Mouse (Mus musculus) ovary, postnatal 14 days (tissue): ENCODE measurements at regions not wholly inside any gene's neighbourhood (a gene's known extent, or its start where the extent isn't known, plus 50 kb on each side); places are given as distances from the start of the nearest gene placed in this dataset.

Experiments used
- DNase-seq: peaks from one replicate; pipeline ENCODE4 v3.0.0; 2022; ENCODE audit warnings: low spot score

DNA sequence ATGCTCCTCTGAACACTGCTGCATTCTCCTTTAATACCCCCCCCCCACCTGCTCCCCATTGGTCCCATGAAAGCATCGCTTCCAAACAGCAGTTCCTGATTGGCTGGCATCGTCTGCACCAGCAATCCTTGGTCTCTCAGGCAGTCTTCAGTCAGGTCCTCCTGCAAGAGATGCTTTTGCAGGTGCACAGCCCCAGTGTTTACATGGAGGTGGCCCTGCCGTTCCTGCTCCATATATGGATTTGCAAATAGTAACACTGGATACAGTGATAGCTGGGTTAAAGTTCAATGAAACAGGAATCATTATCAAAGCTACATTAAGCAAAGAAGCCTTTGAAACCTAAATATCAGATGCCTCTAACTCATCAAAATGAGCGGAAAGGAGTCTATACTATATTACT is 170.1 kb upstream of the Fat1 start:
- no peak for DNase-seq

GRCm38 (mm10) chr8:44765677-44766076 is 169.6 kb upstream of the Fat1 start:
- DNase-seq, result no peak

DNA sequence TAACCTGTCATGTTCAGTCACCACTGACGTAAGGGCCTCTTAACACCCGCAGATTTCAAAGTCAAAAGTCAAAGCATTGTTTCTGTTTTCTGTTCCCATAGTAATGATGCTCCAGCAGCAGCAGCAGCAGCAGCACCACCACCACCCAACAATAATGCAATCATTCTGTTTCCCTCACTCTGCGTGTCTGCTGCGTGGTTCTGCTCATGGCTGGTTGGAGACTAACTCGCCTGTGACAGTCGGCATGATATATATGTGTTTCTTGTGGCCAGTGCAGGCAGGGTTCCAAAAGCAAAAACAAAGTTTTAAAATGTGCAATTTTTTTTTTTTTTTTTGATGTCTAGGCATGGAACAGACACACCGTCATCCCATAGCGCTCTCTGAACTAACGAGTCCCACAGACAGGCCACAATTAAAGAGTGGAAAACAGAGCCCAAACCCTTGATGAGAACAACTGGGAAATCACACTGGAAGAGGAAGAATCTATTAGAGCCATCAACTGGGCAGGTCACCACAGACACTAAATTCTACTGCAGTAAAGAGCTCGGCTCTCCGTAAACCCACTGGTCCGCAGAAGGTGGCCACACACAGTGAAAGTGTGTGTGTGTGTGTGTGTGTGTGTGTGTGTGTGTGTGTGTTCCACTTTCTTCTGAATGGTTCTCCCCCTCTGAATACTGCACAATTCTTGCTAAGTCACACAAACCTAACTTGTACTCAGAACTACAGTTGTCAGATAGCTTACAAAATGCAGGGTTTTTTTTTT is 169.0 kb upstream of the Fat1 start:
- DNase-seq, result no peak

DNA sequence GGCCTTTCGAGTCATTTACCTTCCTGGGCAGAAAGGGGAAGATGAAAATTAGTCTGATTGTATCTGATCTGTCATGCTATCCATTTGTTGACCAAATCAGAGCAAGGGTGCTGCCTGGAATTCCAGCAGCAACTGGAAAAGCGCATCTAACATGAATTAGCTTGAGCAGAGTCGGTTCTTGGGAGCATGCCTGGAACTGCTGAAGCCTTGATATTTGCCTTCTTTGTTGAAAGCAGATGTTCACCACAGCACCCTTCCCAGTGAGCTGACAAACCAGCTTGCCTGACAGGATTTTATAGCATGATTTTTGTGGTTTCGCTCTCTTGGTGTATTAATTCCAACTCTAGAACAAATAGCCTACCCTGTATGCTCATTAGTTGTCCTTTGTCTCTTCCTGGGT is 168.0 kb upstream of the Fat1 start:
- DNase-seq, result no peak

DNA sequence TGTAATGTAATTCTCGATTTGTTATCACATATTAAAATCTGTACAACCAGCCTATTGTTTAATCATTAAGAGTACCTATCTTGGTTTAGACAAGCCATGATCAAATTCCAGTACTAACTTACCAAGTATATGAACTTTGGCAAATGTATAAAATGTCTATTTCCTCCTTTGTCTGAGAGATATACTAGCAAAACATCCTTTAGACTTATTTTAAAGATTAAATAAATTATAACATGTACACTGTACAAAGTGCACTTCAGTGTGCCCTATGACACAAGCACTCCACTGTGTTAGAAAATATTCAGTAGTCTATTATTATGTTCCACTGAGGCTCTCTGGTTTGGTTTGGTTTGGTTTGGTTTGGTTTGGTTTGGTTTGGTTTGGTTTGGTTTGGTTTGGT is 156.0 kb upstream of the Fat1 start:
- no peak for DNase-seq

DNA sequence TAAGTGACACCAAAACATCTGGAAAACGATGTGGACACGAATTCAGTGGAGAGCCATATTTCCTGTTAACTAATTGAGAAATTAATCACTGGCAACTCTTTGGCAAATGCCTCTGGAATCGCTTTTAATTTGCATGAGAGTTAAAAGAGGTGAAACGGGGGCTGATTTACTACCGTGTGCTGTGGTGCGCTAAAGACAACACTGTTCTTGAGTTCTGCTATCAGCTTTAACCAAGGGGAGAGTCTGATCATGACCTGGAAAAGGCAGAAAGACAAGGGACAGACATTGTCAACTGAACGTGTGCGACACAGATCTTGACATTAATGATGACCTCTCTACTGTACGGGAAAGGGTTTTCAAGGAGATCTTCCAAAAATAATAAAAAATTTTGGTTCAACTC is 152.8 kb upstream of the Fat1 start:
- no peak for DNase-seq

- no peak for DNase-seq
These were observed 150.1 kb upstream of the Fat1 start for GRCm38 (mm10) chr8:44785161-44785560.

- DNase-seq, result no peak
These were observed 148.5 kb upstream of the Fat1 start for GRCm38 (mm10) chr8:44786740-44787139.

- no peak for DNase-seq
These were observed 147.0 kb upstream of the Fat1 start for GRCm38 (mm10) chr8:44788290-44788689.

DNA sequence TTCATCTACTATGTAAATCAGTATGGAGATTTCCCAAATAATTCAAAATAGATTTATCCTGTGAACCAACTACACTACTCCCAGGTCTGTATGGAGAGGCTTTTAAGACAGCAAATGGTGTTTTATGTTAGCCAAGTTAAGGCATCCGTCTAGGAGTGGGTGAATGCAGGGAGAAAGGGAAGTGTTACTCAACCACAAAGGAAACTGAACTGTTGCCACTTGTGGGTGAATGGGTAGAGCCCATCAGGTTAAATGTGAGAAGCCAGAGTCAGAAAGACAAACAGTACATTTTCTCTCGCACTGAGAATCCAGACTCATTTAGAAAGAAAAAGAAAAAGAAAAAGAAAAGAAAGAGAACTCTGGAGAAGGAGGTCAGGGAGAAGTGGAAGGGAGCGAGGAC is 135.7 kb upstream of the Fat1 start:
- no peak for DNase-seq

GRCm38 (mm10) chr8:44800827-44801273 is 134.4 kb upstream of the Fat1 start:
- DNase-seq, result peak; percentile 0

GRCm38 (mm10) chr8:44801604-44802206 is 133.5 kb upstream of the Fat1 start:
- no peak for DNase-seq

DNA sequence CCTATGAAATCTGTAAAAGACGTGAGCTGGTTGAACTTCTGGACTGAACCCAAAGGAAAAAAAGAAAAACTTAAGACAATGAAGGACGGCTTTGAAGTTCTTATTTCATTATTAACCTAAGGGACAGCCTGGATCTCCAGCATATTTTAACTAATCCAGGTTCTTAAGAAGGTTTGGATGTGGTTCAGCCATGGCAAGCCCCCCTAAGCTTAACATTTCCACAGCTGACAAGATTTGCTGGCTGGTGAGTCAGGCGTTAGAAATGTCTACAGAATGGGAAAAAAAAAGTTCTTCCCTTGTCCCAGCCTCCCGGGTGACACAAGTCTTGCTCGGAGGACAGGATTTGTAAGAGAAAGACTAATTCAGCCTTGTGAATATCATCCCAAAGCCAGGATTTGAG is 132.9 kb upstream of the Fat1 start:
- DNase-seq, result no peak

GRCm38 (mm10) chr8:44804414-44805178 is 130.7 kb upstream of the Fat1 start:
- DNase-seq, result no peak

- no peak for DNase-seq
These were observed 129.9 kb upstream of the Fat1 start for GRCm38 (mm10) chr8:44805179-44805815.

DNA sequence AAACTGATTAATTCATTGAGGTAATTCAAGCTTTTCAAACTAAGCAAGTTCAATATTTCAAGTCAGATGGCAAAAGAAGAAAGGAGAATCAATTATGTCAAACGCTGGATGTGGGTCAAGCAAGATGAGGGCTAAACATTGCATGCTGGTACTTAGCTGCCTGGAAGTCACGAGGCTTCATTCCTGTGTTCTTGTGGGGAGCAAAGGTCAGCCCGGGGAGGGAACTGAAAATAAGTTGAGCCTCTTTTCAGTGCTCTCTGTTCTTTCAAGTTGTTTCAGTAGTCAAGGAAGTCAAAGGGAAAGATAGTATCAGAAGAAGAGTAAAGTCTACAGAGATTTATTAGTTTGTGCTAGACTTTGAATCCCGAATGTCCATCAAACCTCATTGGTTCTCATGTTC is 122.9 kb upstream of the Fat1 start:
- no peak for DNase-seq

- no peak for DNase-seq
These were observed 117.6 kb upstream of the Fat1 start for GRCm38 (mm10) chr8:44817532-44818157.

- no peak for DNase-seq
These were observed 116.0 kb upstream of the Fat1 start for GRCm38 (mm10) chr8:44819270-44819669.

- no peak for DNase-seq
These were observed 115.6 kb upstream of the Fat1 start for GRCm38 (mm10) chr8:44819691-44820090.

- no peak for DNase-seq
These were observed 110.0 kb upstream of the Fat1 start for GRCm38 (mm10) chr8:44825183-44825757.

GRCm38 (mm10) chr8:44826936-44827335 is 108.3 kb upstream of the Fat1 start:
- DNase-seq, result peak; percentile 31

GRCm38 (mm10) chr8:44828026-44828425 is 107.2 kb upstream of the Fat1 start:
- DNase-seq, result no peak
